Mouse (Mus musculus): ENCODE results near the gene Ascl4. TPM values are rescaled to one million over a fixed set of nuclear protein-coding genes. Genes with fewer than 3 reads are reported as not detected.

Ascl4 gene
- total RNA-seq (2022): not detected

GRCm38 (mm10) chr10:85927676-85928445 is at the start of gene Ascl4:
Ascl4 (plus strand) TSS chr10:85927681.
- no peak for DNase-seq

GRCm38 (mm10) chr10:85879886-85880486 is 47.5 kb upstream of the Ascl4 start:
- no peak for DNase-seq

GRCm38 (mm10) chr10:85916498-85917309 is 10.8 kb upstream of the Ascl4 start, which contains the start of gene Prdm4:
Prdm4 (minus strand) TSS chr10:85917142.
- DNase-seq: peak; percentile 97

GRCm38 (mm10) chr10:85928499-85929207 is 1.2 kb downstream of the Ascl4 start:
- peak; percentile 29 for DNase-seq

DNA sequence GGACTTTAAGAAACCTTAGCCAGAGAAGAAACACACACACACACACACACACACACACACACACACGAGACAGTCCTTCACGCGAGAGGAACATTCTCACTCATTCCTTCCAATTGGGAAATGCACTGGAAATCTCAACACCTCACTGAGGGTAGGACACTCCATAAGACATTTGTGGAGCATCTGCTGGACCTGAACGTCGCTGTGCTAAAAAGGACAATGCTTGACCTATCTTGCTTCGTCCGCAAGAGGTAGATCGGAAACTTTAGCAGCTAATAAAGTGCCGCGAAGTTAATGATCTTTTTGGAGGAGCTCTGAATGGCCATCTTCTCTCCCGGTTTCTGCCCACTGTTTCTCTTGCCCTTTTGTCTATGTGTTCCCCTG is 1.7 kb downstream of the Ascl4 start:
- DNase-seq: no peak

- DNase-seq: no peak
These were observed 2.5 kb downstream of the Ascl4 start for GRCm38 (mm10) chr10:85929962-85930361.

DNA sequence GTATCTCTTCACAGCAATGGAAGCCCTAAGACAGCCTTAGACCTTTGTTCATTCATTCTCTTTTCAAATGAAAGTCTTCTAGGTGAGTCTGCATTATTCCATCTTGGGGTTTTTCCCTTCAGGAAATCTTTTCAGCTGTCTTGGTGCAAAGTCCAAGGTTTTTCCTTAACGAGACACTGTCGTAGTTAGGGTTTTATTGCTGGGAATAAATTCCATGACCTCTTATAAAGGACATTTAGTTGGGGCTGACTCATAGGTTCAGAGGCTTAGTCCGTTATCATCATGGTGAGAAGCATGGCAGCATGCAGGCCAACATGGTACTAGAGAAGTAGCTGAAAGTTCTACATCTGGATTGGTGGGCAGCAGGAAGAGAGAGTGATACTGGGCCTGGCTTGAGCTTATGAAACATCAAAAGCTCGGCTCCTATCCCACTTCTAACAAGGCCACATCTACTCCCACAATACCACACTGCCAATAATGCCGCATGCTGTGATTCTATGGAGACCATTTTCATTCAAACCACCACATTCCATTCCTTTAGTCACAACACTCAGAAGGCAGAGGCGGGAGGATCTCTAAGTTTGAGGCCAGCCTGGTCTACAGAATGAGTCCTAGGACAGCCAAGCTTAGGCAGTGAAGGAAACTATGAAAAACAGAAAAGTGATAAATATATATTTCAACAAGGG is 8.9 kb downstream of the Ascl4 start:
- no peak for DNase-seq

GRCm38 (mm10) chr10:85948483-85949196 is 21.2 kb downstream of the Ascl4 start:
- DNase-seq: no peak

DNA sequence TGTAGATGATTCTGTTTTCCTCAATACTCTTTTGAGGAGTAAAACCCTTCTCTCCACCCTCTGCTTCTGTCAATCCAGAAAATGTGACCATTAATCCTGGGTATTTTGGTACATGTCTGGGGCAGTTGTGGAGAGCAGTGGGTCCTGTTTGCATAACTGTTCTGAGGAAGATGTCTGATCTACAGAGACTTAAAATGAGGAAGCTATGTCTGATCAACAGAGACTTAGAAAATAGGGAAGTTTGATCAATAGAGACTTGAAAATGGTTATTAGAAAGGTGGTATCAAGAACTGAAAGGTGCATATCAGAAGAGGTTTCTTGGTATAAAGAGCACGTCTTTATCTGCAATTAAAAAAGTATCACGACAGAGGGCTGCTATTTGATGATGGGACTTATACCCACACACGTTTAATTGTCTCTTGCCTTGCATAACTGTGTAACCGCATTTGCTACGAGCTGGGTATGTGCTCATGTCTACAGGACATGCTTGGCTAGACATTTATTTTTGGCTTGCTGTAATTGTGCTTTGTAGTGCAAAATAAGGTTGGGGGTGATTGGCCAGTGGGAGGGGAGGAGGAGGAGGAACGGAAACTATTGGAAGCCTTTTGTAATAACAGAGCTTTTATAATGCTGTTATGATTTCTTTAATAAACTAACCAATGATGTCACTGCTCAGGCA is 24.4 kb downstream of the Ascl4 start:
- no peak for DNase-seq

DNA sequence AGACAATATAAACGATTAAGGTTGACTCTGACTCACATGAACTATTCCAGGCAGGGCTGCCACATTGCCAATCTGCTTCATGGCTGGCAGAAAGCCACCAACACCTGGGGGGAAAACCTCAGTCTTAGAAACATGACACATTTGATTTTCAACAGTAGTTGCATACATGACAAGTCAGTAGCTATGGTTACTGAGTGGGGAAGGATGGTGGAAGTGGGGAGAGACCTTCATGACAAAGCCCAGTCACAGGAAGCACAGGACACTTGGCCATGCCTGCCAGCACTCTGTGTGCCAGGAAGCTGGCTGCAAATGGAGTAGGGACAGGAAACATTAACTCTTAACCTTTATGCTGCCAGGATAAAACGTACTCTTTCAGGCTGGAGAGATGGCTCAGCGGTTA is 25.9 kb downstream of the Ascl4 start:
- no peak for DNase-seq

DNA sequence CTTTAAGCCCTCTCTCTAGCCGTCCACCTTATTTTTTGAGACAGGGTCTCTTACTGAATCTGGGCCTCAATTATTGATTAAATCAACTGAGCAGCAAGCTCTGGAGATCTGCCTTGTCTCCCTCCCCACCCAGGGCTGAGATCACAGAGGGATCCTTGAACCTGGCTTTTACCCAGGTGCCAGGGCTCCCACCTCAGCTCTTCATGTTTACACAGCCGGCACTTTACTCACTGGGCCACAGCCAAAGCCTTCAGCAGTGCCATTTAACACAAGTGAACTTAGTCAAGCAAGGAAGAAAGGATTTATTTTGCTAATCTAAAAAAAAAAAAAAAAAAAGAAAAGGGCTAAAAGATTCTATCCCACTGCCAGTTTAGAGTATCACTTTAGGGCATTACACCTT is 26.9 kb downstream of the Ascl4 start:
- DNase-seq: no peak

- no peak for DNase-seq
These were observed 29.5 kb downstream of the Ascl4 start for GRCm38 (mm10) chr10:85956871-85957419.

- DNase-seq: peak; percentile 94
These were observed 30.0 kb downstream of the Ascl4 start, which contains the start of gene Rtcb for GRCm38 (mm10) chr10:85957464-85957950. Rtcb (minus strand) TSS chr10:85957823.

DNA sequence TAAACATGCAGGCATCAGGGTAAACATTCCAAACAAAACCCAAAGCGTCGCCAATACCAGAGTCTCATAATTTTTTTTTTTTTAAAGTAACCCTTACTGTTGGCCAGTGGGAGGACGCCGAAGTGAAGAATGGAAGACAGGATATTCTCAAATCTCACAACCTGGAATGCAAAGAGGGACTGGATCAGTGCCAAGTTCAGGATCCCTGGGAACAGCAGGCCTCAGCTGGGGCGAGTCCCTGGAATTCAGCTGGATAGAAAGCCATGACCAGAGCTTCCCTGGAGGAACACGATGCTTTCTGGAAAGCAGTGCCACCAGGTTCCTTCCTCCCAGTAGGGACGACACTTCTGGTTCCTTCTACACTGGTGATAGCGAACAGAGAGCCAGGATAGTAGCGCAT is 35.4 kb downstream of the Ascl4 start:
- DNase-seq: no peak

DNA sequence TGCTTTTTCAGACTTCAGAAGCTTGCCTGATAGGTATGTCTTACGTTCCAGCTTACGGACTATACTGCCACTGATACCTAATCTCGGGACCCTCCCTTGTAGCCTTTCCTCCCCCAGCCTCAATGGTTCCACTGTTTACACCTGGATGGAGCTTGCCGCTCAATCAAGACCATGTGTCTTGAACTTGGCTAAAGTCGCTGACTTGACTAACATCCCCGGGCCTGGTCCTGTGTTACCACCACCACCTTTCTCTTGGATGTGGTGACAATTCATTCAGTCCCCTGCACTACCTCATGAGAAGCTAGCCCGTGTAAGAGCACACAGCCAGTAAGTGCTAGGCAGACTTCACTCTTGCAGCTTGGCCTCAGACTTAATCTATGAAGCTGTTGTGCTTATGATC is 36.8 kb downstream of the Ascl4 start:
- no peak for DNase-seq

DNA sequence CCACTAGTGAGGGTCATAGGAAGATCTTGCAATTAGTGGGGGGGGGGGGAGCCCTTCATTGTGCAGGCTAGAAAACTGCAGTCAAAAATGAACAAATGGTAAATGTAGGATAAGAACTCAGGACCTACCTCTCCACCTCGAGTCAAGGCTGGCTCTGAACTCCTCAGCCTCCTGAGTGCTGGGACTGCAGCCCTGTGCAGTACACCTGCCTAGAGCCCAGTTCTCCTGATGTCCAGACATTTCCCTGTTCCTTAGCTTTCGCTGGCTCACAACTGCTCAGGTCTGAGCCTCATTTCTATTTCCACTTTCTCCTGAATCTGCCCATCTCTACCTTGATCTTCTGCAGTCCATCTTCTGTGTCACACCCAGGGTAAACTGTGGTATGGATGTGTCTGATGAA is 39.0 kb downstream of the Ascl4 start:
- DNase-seq: no peak

GRCm38 (mm10) chr10:85967411-85968156 is 40.1 kb downstream of the Ascl4 start:
- no peak for DNase-seq

DNA sequence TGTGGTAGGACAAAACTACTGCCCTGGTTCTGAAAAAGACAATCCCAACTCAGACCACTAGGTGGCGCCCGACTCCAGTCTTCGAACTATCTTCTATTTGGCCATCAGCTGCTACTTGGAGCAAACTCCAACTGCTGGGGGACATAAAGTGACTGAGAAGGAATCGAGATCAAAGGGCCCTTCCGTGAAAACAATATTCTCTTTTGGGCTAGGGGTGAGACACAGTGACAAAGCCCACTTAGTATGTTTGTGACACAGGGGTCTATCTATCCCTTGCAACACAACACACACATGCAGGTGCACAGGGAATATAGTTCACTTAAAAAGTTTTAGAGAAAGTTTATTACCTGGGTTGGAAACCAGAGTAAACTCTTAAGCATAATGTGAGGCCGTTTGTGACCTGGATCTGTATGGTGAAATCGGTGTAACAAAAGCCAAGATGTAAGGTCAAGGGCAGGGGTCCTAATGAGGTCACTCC is 40.7 kb downstream of the Ascl4 start:
- DNase-seq: peak; percentile 61

DNA sequence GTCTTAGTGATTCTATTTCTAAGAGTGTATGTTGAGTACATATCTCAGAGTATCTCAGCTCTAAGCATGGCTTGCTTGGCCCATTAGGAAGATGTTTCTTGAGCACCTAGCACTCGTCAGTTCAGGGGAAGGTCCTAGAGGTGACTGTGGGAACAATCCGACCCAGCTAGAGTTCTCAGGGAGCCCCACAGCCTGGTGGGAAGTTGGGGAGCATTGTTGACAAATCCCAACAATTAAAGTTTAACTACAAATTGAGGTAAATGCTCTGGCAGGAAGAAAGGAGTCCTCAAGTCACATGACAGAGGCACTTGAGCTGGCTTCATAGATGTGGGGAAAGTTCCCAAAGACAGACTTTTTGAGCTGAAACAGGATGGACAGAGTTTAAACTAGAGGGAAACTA is 41.2 kb downstream of the Ascl4 start:
- DNase-seq: no peak

Data from adrenal gland, adult 8-10 months (tissue).